Mouse (Mus musculus) 3T3-L1 (cell line): ENCODE results near the gene Xpnpep3.
"Not testable (repeated sequence)": the region's sequence is repeated elsewhere in the genome, so short reads cannot be mapped to it uniquely, and the experiment has no call there.

Source experiments
- DNase-seq: peaks from one replicate; pipeline ENCODE4 v3.0.0-alpha.2; 2015; ENCODE audit warnings: low read depth, low spot score

Xpnpep3 gene

GRCm38 (mm10) chr15:81480284-81480683, 80.3 kb downstream of the Xpnpep3 start:
- DNase-seq = not testable (repeated sequence)

- no peak for DNase-seq
These were observed 81.0 kb downstream of the Xpnpep3 start for GRCm38 (mm10) chr15:81480977-81481379.

GRCm38 (mm10) chr15:81482966-81483365, 83.0 kb downstream of the Xpnpep3 start:
- DNase-seq = no peak

GRCm38 (mm10) chr15:81483691-81484090, 83.8 kb downstream of the Xpnpep3 start:
- no peak for DNase-seq

- no peak for DNase-seq
These were observed 85.5 kb downstream of the Xpnpep3 start for GRCm38 (mm10) chr15:81485483-81485882.

GRCm38 (mm10) chr15:81503466-81503865, 103.5 kb downstream of the Xpnpep3 start:
- DNase-seq = no peak

GRCm38 (mm10) chr15:81503995-81504394, 104.1 kb downstream of the Xpnpep3 start:
- no peak for DNase-seq
